Mouse (Mus musculus) liver, embryonic 12.5 days (tissue): ENCODE measurements at regions not wholly inside any gene's neighbourhood (a gene's known extent, or its start where the extent isn't known, plus 50 kb on each side); places are given as distances from the start of the nearest gene placed in this dataset. TPM values are rescaled to one million over a fixed set of nuclear protein-coding genes. Genes with fewer than 3 reads are reported as not detected.

ENCODE experiments used
- microRNA-seq: library from miRNA; unstranded; fragments of <30 nt; microRNA quantifications from one replicate; pipeline ENCODE4, GENCODE M21; 2017

Small RNA genes in the stretch of these regions (microRNA-seq; reads per million reads assigned to microRNA genes)
- not detected for gene Gm25649
